Mouse (Mus musculus): ENCODE results near the gene Ppp5c. TPM values are rescaled to one million over a fixed set of nuclear protein-coding genes. Genes with fewer than 3 reads are reported as not detected.

Ppp5c gene
- total RNA-seq, 2 experiments from 2014 or later: 142 to 148 TPM

GRCm38 (mm10) chr7:16987541-16988149 is 40.1 kb downstream of the Ppp5c start:
- no peak for DNase-seq (ENCODE audit: low spot score in 2 of 2)

GRCm38 (mm10) chr7:16982859-16983568 is 44.7 kb downstream of the Ppp5c start, which contains the start of gene Gm42372:
Gene Gm42372 (plus strand): TSS chr7:16983086.
- peak; percentile 78 to 83 for DNase-seq (ENCODE audit: low spot score in 2 of 2)

- DNase-seq (ENCODE audit: low spot score in 2 of 2): no peak
These were observed 47.4 kb downstream of the Ppp5c start for GRCm38 (mm10) chr7:16980348-16980747.

GRCm38 (mm10) chr7:16978593-16978992 is 49.1 kb downstream of the Ppp5c start:
- no peak for DNase-seq (ENCODE audit: low spot score in 2 of 2)

GRCm38 (mm10) chr7:16978173-16978572 is 49.6 kb downstream of the Ppp5c start:
- no peak for DNase-seq (ENCODE audit: low spot score in 2 of 2)

GRCm38 (mm10) chr7:16976298-16976697 is 51.4 kb downstream of the Ppp5c start:
- DNase-seq (ENCODE audit: low spot score in 2 of 2): no peak

GRCm38 (mm10) chr7:16974018-16974417 is 53.7 kb downstream of the Ppp5c start:
- DNase-seq (ENCODE audit: low spot score in 2 of 2): no peak

GRCm38 (mm10) chr7:16971160-16971559 is 56.6 kb downstream of the Ppp5c start:
- no peak for DNase-seq (ENCODE audit: low spot score in 2 of 2)

GRCm38 (mm10) chr7:16968414-16968813 is 59.3 kb downstream of the Ppp5c start:
- no peak for DNase-seq (ENCODE audit: low spot score in 2 of 2)

GRCm38 (mm10) chr7:16961678-16962077 is 66.0 kb downstream of the Ppp5c start:
- no peak for DNase-seq (ENCODE audit: low spot score in 2 of 2)

GRCm38 (mm10) chr7:16959539-16960187 is 68.1 kb downstream of the Ppp5c start, which contains the start of gene Pnmal1:
Gene Pnmal1 (plus strand): TSS chr7:16959679.
- peak; percentile 84 to 88 for DNase-seq (ENCODE audit: low spot score in 2 of 2)

- DNase-seq (ENCODE audit: low spot score in 2 of 2): peak; percentile 25 to 36
These were observed 71.1 kb downstream of the Ppp5c start for GRCm38 (mm10) chr7:16956410-16957265.

- DNase-seq (ENCODE audit: low spot score in 2 of 2): no peak
These were observed 72.0 kb downstream of the Ppp5c start for GRCm38 (mm10) chr7:16955712-16956111.

Other genes starting within 250 kb of the Ppp5c start
- gene Slc1a5, start 246.6 kb downstream of the Ppp5c start, total RNA-seq (2021): 1 to 10 TPM; 4.0 to 4.6 TPM
- 100 to 1,000 TPM; 260 to 286 TPM for gene Strn4, start 212.0 kb downstream of the Ppp5c start, total RNA-seq (2021)
- 10 to 100 TPM; 42.2 to 45.0 TPM for gene Fkrp, start 211.2 kb downstream of the Ppp5c start, total RNA-seq (2021)
- 1 to 10 TPM; 7.5 to 9.9 TPM for gene Prkd2, start 185.0 kb downstream of the Ppp5c start, total RNA-seq (2021)
- gene Dact3, start 152.6 kb downstream of the Ppp5c start, total RNA-seq (2021): 10 to 100 TPM; 95.0 to 96.3 TPM
- 1 to 10 TPM in 1 of 2 experiments, under 1 TPM in 1; 0.94 to 1.3 TPM for gene Gng8, start 136.1 kb downstream of the Ppp5c start, total RNA-seq (2021)
- not detected for gene Ptgir, start 121.4 kb downstream of the Ppp5c start, total RNA-seq (2021)
- gene Calm3, start 103.8 kb downstream of the Ppp5c start, total RNA-seq (2021): 1,000 to 10,000 TPM; 2,090 to 2,190 TPM
- gene Pnmal2, start 83.2 kb downstream of the Ppp5c start, total RNA-seq (2021): 100 to 1,000 TPM; 229 to 232 TPM
- gene Pnmal1, start 68.2 kb downstream of the Ppp5c start, total RNA-seq (2021): 10 to 100 TPM; 59.8 to 62.2 TPM
- 10 to 100 TPM; 42.9 to 44.8 TPM for gene Gm42372, start 44.8 kb downstream of the Ppp5c start, total RNA-seq (2021)
- 1 to 10 TPM; 3.7 to 4.4 TPM for gene Ccdc8, start 35.2 kb downstream of the Ppp5c start, total RNA-seq (2021)
- gene Hif3a, start 34.5 kb upstream of the Ppp5c start, total RNA-seq (2021): 10 to 100 TPM in 1 of 2 experiments, 1 to 10 TPM in 1; 7.4 to 10.1 TPM
- 1 to 10 TPM; 4.1 to 5.0 TPM for gene Psg16, start 46.1 kb upstream of the Ppp5c start, total RNA-seq (2021)
- under 1 TPM; 0.18 to 0.20 TPM for gene Ceacam3, start 122.4 kb upstream of the Ppp5c start, total RNA-seq (2021)
- gene Psg29, start 175.6 kb upstream of the Ppp5c start, total RNA-seq (2021): under 1 TPM in 1 of 2 experiments, not detected in 1; 0.07 TPM